Mouse (Mus musculus): ENCODE data around the gene Olfr668.
"Not testable (repeated sequence)": the region's sequence is repeated elsewhere in the genome, so short reads cannot be mapped to it uniquely, and the experiment has no call there.

Gene Olfr668

DNA sequence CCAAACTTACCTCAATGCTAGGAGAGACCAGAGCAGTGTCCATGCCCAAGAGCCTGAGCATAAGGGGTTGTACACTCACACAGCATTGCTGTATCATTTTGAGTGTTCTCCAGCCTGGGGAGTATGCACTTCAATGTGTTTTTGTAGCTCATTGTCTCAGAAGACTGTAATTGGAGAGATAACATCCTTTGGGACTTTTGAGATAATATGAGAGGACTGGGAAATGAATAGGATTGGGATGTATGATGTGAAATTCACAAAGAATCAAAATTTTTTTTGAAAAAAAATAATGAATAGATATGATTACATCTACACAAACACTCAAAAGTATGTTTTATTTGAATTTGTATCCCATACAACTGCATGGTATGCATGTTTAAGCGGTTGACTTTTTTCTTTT, at the start of gene Olfr668:
Olfr668 (minus strand) TSS at position 101 of the 400 bp plus-strand sequence.
- DNase-seq (ENCODE audit: low spot score) = no peak

DNA sequence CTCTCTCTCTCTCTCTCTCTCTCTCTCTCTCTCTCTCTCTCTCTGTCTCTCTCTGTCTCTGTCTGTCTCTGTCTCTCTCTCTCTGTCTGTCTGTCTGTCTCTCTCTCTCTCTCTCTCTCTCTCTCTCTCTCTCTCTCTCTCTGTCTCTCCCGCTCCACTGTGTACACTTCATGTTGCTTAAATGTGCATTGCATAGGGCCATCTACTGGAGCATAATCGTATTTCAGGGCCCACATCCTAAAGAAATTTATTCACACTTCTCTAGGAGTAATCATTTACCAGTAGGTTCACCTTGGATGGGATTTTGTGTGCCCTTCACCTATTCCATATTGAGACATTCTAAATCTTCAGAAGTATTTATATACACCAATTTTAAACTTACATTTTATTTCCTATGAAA, 44.6 kb upstream of the Olfr668 start:
- DNase-seq (ENCODE audit: low spot score) = not testable (repeated sequence)

DNA sequence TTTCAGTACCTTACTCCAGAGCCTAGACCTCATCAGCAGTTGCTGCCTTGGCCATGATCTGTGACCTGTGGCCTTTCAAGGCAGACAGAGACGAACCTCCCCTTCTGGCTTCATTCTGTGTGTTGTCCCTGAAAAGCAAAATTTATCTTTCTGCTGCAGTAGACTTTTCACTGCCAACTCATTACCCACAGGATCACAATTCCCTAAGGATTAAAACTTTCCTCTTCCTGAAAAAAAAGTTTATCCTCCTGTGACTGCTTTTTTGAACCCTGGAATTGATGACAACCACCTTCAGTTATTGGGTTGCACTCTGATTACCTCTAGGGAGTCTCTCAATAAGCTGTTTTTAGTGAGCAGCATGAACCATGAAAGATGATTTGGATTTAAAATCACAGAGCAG, 34.7 kb upstream of the Olfr668 start, which contains the start of gene Olfr670:
Olfr670 (minus strand) TSS at position 101 of the 400 bp plus-strand sequence.
- DNase-seq (ENCODE audit: low spot score) = no peak

DNA sequence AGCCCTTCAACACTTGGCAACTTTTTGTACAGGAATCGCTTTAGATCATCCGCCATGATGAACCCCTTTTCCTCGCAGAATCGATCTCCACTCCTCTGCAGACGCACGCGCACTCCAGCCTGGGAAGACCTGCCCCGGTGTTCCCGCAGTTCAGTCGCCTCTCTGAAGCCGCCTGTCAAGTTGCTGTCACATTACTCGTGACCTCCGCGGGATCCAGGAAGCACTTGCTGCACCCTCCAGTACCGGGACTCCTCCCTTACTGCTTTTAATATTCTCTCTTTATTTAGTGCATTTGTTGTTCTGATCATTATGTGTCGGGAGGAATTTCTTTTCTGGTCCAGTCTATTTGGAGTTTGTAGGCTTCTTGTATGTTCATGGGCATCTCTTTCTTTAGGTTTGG, 22.4 kb upstream of the Olfr668 start:
- DNase-seq (ENCODE audit: low spot score) = not testable (repeated sequence)

DNA sequence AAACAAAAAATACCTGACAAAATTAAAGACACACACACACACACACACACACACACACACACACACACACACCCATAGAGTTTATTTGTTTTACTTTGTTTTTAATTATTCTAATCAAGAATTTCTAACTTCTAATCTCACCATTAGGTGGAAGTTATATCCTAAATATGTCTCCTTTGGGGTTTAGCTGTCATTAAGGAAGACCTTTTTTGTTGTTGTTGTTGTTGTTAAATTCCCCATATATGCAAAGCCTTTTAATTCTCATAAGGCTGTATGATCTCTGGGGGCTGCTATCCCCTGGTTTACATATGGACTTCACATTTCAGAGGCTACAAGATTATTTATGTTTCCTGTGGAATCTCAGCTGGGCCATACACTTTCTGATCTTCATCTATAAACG, 6.1 kb upstream of the Olfr668 start, which contains the start of gene Olfr669:
Olfr669 (plus strand) TSS at position 301 of the 400 bp plus-strand sequence.
- DNase-seq (ENCODE audit: low spot score) = no peak

DNA sequence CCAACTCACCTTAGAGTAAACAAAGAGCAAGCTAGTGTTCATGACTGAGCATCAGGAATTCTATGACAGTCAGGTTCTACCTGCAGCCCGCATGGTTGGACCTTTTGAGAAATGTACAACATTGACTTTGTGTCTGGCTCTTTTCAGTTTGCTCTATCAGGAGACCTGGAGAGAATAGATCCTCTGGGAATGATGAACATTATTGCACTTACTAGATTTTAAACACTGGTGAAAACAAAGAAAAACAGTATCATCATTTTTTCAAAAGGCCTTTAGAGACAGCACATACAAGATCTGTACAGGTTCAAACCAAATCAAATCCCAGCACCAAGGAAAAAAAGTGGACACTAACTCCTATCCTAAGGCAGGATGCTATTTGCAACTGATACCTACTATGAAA, 6.5 kb downstream of the Olfr668 start, which contains the start of gene Olfr667:
Olfr667 (minus strand) TSS at position 101 of the 400 bp plus-strand sequence.
- DNase-seq (ENCODE audit: low spot score) = no peak

DNA sequence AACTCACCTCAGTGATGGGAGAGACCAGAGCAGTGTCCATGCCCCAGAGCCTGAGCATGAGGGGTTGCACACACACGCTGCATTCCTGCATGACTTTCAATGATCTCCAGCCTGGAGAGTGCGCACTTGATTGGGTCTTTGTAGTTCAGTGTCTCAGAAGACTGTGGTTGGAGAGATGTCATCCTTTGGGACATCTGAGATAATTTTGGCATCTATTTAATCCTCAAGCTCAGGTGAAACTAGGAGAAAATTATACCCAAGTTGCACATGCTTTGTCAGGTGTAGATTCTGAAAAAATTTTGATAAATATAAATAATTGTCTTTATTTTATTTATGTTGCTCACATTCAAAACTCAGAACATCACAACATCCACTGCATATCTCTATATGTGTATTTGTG, 32.0 kb downstream of the Olfr668 start, which contains the start of gene Olfr666:
Olfr666 (minus strand) TSS at position 101 of the 400 bp plus-strand sequence.
- DNase-seq (ENCODE audit: low spot score) = no peak

DNA sequence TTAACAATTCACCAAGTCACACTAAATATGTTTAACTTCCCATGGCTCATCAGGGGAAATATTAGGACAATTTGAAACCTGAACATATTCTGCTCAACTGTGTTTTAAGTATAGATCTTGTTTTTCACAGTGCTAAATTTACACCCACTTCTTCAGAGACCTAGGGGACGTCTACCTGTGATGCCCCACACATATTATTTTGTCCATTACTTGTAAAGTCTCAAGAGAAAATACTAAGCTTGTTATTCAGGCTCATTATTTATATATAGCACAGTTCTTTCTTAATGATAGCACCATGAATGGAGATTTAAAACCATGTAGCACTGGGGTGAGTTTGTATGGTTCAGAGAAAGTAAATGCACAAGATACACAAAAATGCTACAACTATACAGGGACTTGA, 50.1 kb downstream of the Olfr668 start, which contains the start of gene Olfr665:
Olfr665 (plus strand) TSS at position 301 of the 400 bp plus-strand sequence.
- no peak for DNase-seq (ENCODE audit: low spot score)

Measured in ovary, postnatal 14 days (tissue).